Mouse (Mus musculus) embryonic fibroblast, embryonic 13.5 days (primary cell): ENCODE results near the gene Csf1. TPM values are rescaled to one million over a fixed set of nuclear protein-coding genes. Genes with fewer than 3 reads are reported as not detected.
A peak's percentile ranks its signal among the peaks of the same experiment; 100 is the strongest.

Experiments used
- H3K27ac ChIP-seq: 2 replicates; pipeline ENCODE4 v1.5.1; 2012; ENCODE audit warnings: low read length, control low read depth, inconsistent platforms; ENCODE audit not compliant: insufficient read depth
- H3K4me1 ChIP-seq: 2 replicates; pipeline ENCODE4 v1.6.1; 2011; ENCODE audit warnings: low read length; ENCODE audit not compliant: control insufficient read depth, insufficient read depth
- H3K4me3 ChIP-seq: 2 replicates; pipeline ENCODE4 v1.5.1; 2011; ENCODE audit warnings: mild to moderate bottlenecking, control low read depth, low read length; ENCODE audit not compliant: insufficient read depth
- CTCF ChIP-seq: IDR thresholded peaks from 2 replicates; pipeline ENCODE4 v1.5.1; 2011; ENCODE audit warnings: mild to moderate bottlenecking, control low read depth, low read length, moderate library complexity, borderline replicate concordance; ENCODE audit not compliant: insufficient read depth
- POLR2A ChIP-seq: IDR thresholded peaks from 2 replicates; pipeline ENCODE4 v1.6.1; 2011; ENCODE audit warnings: low read depth, mild to moderate bottlenecking, control low read depth, low read length, moderate library complexity
- polyA plus RNA-seq: library from polyadenylated mRNA; stranded (reverse); fragments of >200 nt; gene quantifications from 2 replicates; pipeline ENCODE4 v1.2.4, GENCODE M21; 2011; ENCODE audit warnings: low read depth; ENCODE audit not compliant: missing spikeins, insufficient read length

Gene Csf1
- 208 and 272 TPM in 2 replicates for polyA plus RNA-seq

GRCm38 (mm10) chr3:107759929-107760581, at the start of gene Csf1:
TSS of gene Csf1 (minus strand) at chr3:107760469.
- TF ChIP-seq CTCF (no peak), POLR2A (peak; percentile 99)
- Histone ChIP-seq H3K4me1 (peaks cover 9% of the 10 kb centered on the region), H3K27ac (peak within 1 kb of the TSS; percentile 88), H3K4me3 (peak within 1 kb of the TSS; percentile 92)

GRCm38 (mm10) chr3:107808013-107808750, 47.9 kb upstream of the Csf1 start:
- H3K4me1 ChIP-seq = peaks cover 4% of the 10 kb centered on the region; the same call in 1 of the 2 replicates
- H3K27ac ChIP-seq = peak overlapping the region; percentile 21

GRCm38 (mm10) chr3:107807386-107807974, 47.2 kb upstream of the Csf1 start:
- TF ChIP-seq CTCF (no peak), POLR2A (no peak)
- Histone ChIP-seq H3K4me3 (no peak overlapping the region), H3K4me1 (peaks cover 4% of the 10 kb centered on the region; the same call in 1 of the 2 replicates), H3K27ac (0 out of 2 replicates have a peak overlapping the region, but pooled peaks have one; percentile 3)

More at GRCm38 (mm10) chr3:107808013-107808750, 47.9 kb upstream of the Csf1 start:
- TF ChIP-seq POLR2A (no peak), CTCF (no peak)
- no peak overlapping the region for H3K4me3 ChIP-seq

- TF ChIP-seq POLR2A = no peak
- no peak for TF ChIP-seq CTCF
- Histone ChIP-seq H3K4me3 (no peak overlapping the region), H3K4me1 (peaks cover 4% of the 10 kb centered on the region), H3K27ac (no peak overlapping the region)
Observed at GRCm38 (mm10) chr3:107806916-107807315, 46.6 kb upstream of the Csf1 start.

- TF ChIP-seq POLR2A = no peak
- no peak for TF ChIP-seq CTCF
- Histone ChIP-seq H3K4me3 (no peak overlapping the region), H3K4me1 (peaks cover 4% of the 10 kb centered on the region), H3K27ac (no peak overlapping the region)
Observed at GRCm38 (mm10) chr3:107804799-107805198, 44.5 kb upstream of the Csf1 start.

GRCm38 (mm10) chr3:107802185-107802946, 42.1 kb upstream of the Csf1 start:
- no peaks in the 10 kb centered on the region; the same call in 1 of the 2 replicates for H3K4me1 ChIP-seq
- TF ChIP-seq CTCF = no peak
- TF ChIP-seq POLR2A = no peak
- H3K4me3 ChIP-seq = no peak overlapping the region
- peak overlapping the region; percentile 66 for H3K27ac ChIP-seq

- peaks cover 13% of the 10 kb centered on the region for H3K4me1 ChIP-seq
- no peak overlapping the region for H3K27ac ChIP-seq
- TF ChIP-seq POLR2A (no peak), CTCF (no peak)
- H3K4me3 ChIP-seq = no peak overlapping the region
Observed at GRCm38 (mm10) chr3:107798946-107799345, 38.7 kb upstream of the Csf1 start.

GRCm38 (mm10) chr3:107796191-107796983, 36.1 kb upstream of the Csf1 start:
- H3K4me1 ChIP-seq = peaks cover 26% of the 10 kb centered on the region
- H3K4me3 ChIP-seq = no peak overlapping the region
- H3K27ac ChIP-seq = peak overlapping the region; percentile 91
- TF ChIP-seq POLR2A (no peak), CTCF (no peak)
